27 mouse cellular contexts compared by ENCODE assay signal in the genomic region with DNA sequence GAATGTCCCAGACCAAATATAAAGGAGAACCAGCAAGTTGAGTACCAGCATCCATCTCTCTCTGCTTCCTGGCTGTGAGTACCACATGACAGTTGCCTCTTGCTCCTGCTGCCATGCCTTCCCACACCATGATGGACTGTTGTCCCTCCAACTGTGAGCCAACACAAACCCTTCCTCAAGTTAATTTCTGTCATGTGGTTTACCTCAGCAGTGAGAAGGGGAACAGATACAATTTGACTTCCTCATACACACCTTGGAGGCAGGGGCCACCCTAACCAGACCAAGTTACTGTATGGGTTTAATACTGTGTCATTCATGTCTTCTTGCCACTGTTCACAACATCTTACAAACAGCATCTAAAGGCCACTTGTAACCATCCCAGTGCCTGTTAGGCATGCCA. TPM values are rescaled to one million over a fixed set of nuclear protein-coding genes. Genes with fewer than 3 reads are reported as not detected.
A peak's percentile ranks its signal among the peaks of the same experiment; 100 is the strongest.
DNase-seq lines count a peak whose midpoint lies in the region; ATAC-seq lines count a peak whose summit lies in the region.
"Had no signal": no experiment of that assay in that cellular context is flagged by ENCODE, and none has a peak within 500 bp of the region (broad histone marks: within the 10 kb centered on the region; RNA-seq: fewer than 3 reads in every experiment).

No protein-coding gene starts in this region.

- no peak for ATAC-seq in megakaryocyte, adult 5-6 weeks (ENCODE audit: poor library complexity, severe bottlenecking)
- peak; percentile 39; the same call in 1 of the 2 replicates for ATAC-seq in granulocyte monocyte progenitor cell, adult 5-6 weeks (replicated peaks; ENCODE audit: poor library complexity, severe bottlenecking)
- ATAC-seq in hindbrain, embryonic 16.5 days: no peak
- ATAC-seq: activated CD4-positive, CD25-positive, alpha-beta regulatory T cell, adult 4 months; forebrain, embryonic 14.5 days; forebrain, embryonic 16.5 days; Patski had no signal

- DNase-seq in B cell, adult 2 months: peak; percentile 19 to 24
- no peak for DNase-seq in lung, adult 18-20 months
- DNase-seq: adrenal gland, postnatal 10 days; adrenal gland, postnatal 25 days; cerebellum, adult 11 months; cerebellum, adult 18-20 months; cerebellum, adult 8-10 months; cerebellum, adult 9-11 months; cerebellum, postnatal 14 days; cerebellum, postnatal 36 days; embryo, embryonic 11 days had no signal

- H3K9ac ChIP-seq in hindbrain, embryonic 16.5 days (ENCODE audit: low read depth, low read length): no peak overlapping the region
- H3K9ac ChIP-seq: embryonic facial prominence, embryonic 13.5 days; embryonic facial prominence, embryonic 15.5 days; forebrain, embryonic 12.5 days had no signal

- H3K4me2 ChIP-seq in hindbrain, embryonic 16.5 days (ENCODE audit: low read length): no peak overlapping the region
- H3K4me2 ChIP-seq: embryonic facial prominence, embryonic 13.5 days; embryonic facial prominence, embryonic 15.5 days; forebrain, embryonic 12.5 days had no signal

- H3K27me3 ChIP-seq in megakaryocyte, embryonic 14.5 days (replicated peaks): peaks cover 6% of the 10 kb centered on the region
- no peaks in the 10 kb centered on the region for H3K27me3 ChIP-seq in hindbrain, embryonic 16.5 days (replicated peaks; ENCODE audit: control insufficient read depth, insufficient read depth, low read length)
- H3K27me3 ChIP-seq: embryonic facial prominence, embryonic 13.5 days; embryonic facial prominence, embryonic 15.5 days; forebrain, embryonic 12.5 days; Patski had no signal

- H3K9me3 ChIP-seq in megakaryocyte, embryonic 14.5 days: peaks cover 30% of the 10 kb centered on the region
- no peaks in the 10 kb centered on the region for H3K9me3 ChIP-seq in hindbrain, embryonic 16.5 days (ENCODE audit: control insufficient read depth, low read length)
- H3K9me3 ChIP-seq: embryonic facial prominence, embryonic 13.5 days; embryonic facial prominence, embryonic 15.5 days; forebrain, embryonic 10.5 days; forebrain, embryonic 12.5 days had no signal

- H3K36me3 ChIP-seq in megakaryocyte, embryonic 14.5 days (replicated peaks; ENCODE audit: low read length): peaks cover 17% of the 10 kb centered on the region
- H3K36me3 ChIP-seq in hindbrain, embryonic 16.5 days (ENCODE audit: control insufficient read depth, insufficient read depth, low read length): no peaks in the 10 kb centered on the region
- H3K36me3 ChIP-seq: embryonic facial prominence, embryonic 13.5 days; embryonic facial prominence, embryonic 15.5 days; forebrain, embryonic 10.5 days; forebrain, embryonic 12.5 days had no signal

- H3K27ac ChIP-seq in hindbrain, embryonic 16.5 days (ENCODE audit: low read depth, low read length): no peak overlapping the region
- H3K27ac ChIP-seq: embryonic facial prominence, embryonic 13.5 days; embryonic facial prominence, embryonic 15.5 days; forebrain, embryonic 10.5 days; forebrain, embryonic 12.5 days had no signal

- H3K4me3 ChIP-seq in megakaryocyte, embryonic 14.5 days (replicated peaks): peak overlapping the region; percentile 64
- no peak overlapping the region for H3K4me3 ChIP-seq in hindbrain, embryonic 16.5 days (ENCODE audit: low read length)
- H3K4me3 ChIP-seq: embryonic facial prominence, embryonic 13.5 days; embryonic facial prominence, embryonic 15.5 days; erythroblast, embryonic 14.5 days; forebrain, embryonic 10.5 days; forebrain, embryonic 12.5 days had no signal

- H3K4me1 ChIP-seq in megakaryocyte, embryonic 14.5 days: peaks cover 84% of the 10 kb centered on the region
- H3K4me1 ChIP-seq in hindbrain, embryonic 16.5 days (ENCODE audit: control insufficient read depth, insufficient read depth, low read depth, low read length): no peaks in the 10 kb centered on the region
- H3K4me1 ChIP-seq: embryonic facial prominence, embryonic 13.5 days; embryonic facial prominence, embryonic 15.5 days; forebrain, embryonic 10.5 days; forebrain, embryonic 12.5 days had no signal

RNA-seq across cellular contexts. Expression of a gene that starts 4.8 kb away (rescaled TPM):
- 0.63 TPM in 1 of 2 replicates, not detected in the other for polyA plus RNA-seq in megakaryocyte, embryonic 14.5 days (2012; ENCODE audit: insufficient read depth, low replicate concordance)
- total RNA-seq in megakaryocyte, adult 5-6 weeks (2015): 0.04 and 0.07 TPM in 2 replicates
- total RNA-seq in megakaryocyte, adult 5-6 weeks (2017): 0.04 and 0.08 TPM in 2 replicates
- not detected in 2 replicates for total RNA-seq in granulocyte monocyte progenitor cell, adult 5-6 weeks (2014; fragmentation: Nextera tagmentation)
- total RNA-seq in granulocyte monocyte progenitor cell, adult 5-6 weeks (2017): not detected in 2 replicates
- 0.05 TPM in 2 replicates for polyA plus RNA-seq in hindbrain, embryonic 16.5 days (2015; fragmentation: Nextera tagmentation; extraction: Ambion mirVana)
- total RNA-seq: common myeloid progenitor, adult 5-6 weeks had no signal
- polyA plus RNA-seq: C2C12; embryonic facial prominence, embryonic 11.5 days; erythroblast, embryonic 14.5 days; forebrain, embryonic 10.5 days; forebrain, embryonic 12.5 days; forebrain, embryonic 14.5 days; forebrain, embryonic 16.5 days; Patski had no signal

RNA-seq across cellular contexts. Expression of a gene that starts 8.6 kb away (rescaled TPM):
- 0.30 TPM in 1 of 2 replicates, not detected in the other for polyA plus RNA-seq in megakaryocyte, embryonic 14.5 days (2012; ENCODE audit: insufficient read depth, low replicate concordance)
- not detected in 2 replicates for total RNA-seq in megakaryocyte, adult 5-6 weeks (2015)
- not detected in 2 replicates for total RNA-seq in megakaryocyte, adult 5-6 weeks (2017)
- total RNA-seq in granulocyte monocyte progenitor cell, adult 5-6 weeks (2014; fragmentation: Nextera tagmentation): 0.47 and 0.49 TPM in 2 replicates
- 1.1 and 2.3 TPM in 2 replicates for total RNA-seq in granulocyte monocyte progenitor cell, adult 5-6 weeks (2017)
- polyA plus RNA-seq in hindbrain, embryonic 16.5 days (2015; fragmentation: Nextera tagmentation; extraction: Ambion mirVana): 0.35 and 0.41 TPM in 2 replicates
- polyA plus RNA-seq: activated CD4-positive, CD25-positive, alpha-beta regulatory T cell, adult 4 months; C2C12; erythroblast, embryonic 14.5 days; forebrain, embryonic 14.5 days; Patski had no signal

Comparison
In these comparisons a context has a peak if more than half of its experiments do, and no peak if none do; other contexts are left out.
1. DNase-seq: peak in B cell, adult 2 months (2 of 2); none in lung, adult 18-20 months (0 of 2).